Mouse (Mus musculus): Measurements from ENCODE around the gene Trim54.

GRCm38 (mm10) chr5:31164878-31165277 lies 48.4 kb downstream of the Trim54 start:
- TF ChIP-seq ZKSCAN1 (IDR thresholded peaks at IDR 0.05; ENCODE audit: low read depth, low read length) (no peak), ELF1 (IDR thresholded peaks at IDR 0.05; ENCODE audit: low read depth, low read length) (no peak), POLR2A (IDR thresholded peaks at IDR 0.05; ENCODE audit: control insufficient read depth in 1 of 2, insufficient read depth in 1 of 2, low read depth in 1 of 2, low read length in 2 of 2, poor library complexity in 1 of 2) (no peak; a peak in 1 of 4 replicates), ZC3H11A (IDR thresholded peaks at IDR 0.05; ENCODE audit: low read depth, low read length) (no peak), ETS1 (IDR thresholded peaks at IDR 0.05; ENCODE audit: low read depth, low read length) (peak; percentile 84), MAZ (IDR thresholded peaks at IDR 0.05; ENCODE audit: low read depth, low read length) (0 out of 2 replicates have a peak, but pooled peaks have one; percentile 41), CTCF (IDR thresholded peaks at IDR 0.05 in 2 of 3, conservative IDR thresholded peaks at IDR 0.05 in 1 of 3; ENCODE audit: control insufficient read depth in 1 of 3, insufficient read depth in 1 of 3, low read depth in 2 of 3, low read length in 3 of 3, poor library complexity in 1 of 3, severe bottlenecking in 1 of 3) (no peak), GABPA (IDR thresholded peaks at IDR 0.05; ENCODE audit: low read depth, low read length) (no peak)
